Mouse (Mus musculus) spleen, adult 2 months (tissue): ENCODE measurements around the gene Thap7.

ENCODE experiments used
- CTCF ChIP-seq: fragments of 200-500 bp; IDR thresholded peaks from 2 replicates; pipeline ENCODE4 v1.5.1; 2011; ENCODE audit warnings: mild to moderate bottlenecking, inconsistent platforms; ENCODE audit not compliant: insufficient read depth, insufficient read length, insufficient replicate concordance; ENCODE audit errors: extremely low read depth
- POLR2A ChIP-seq: fragments of 200-500 bp; IDR thresholded peaks from 2 replicates; pipeline ENCODE4 v1.6.1; 2011; ENCODE audit warnings: low read depth, low read length, inconsistent platforms

DNA sequence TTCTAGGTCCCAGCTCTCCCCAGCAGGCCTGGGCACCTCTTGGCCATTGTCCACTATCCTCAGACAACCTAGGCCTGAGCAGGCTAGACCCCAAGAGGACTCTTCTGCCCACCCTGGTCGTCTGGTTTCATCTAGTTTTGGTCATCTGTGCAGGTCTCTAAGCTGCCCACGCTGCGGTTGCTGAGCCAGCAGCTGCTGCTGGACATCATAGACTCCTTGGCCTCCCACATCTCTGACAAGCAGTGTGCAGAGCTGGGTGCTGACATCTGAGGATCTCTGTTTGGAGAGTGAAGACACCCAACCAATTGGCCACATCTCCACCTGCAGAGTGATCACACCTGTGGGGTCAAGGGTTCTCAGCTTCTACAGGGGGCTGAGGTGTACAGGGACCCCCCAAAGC lies 5.4 kb downstream of the Thap7 start:
- no peak for TF ChIP-seq CTCF
- TF ChIP-seq POLR2A, result no peak
